Mouse (Mus musculus): Measurements from ENCODE around the gene Slc7a11.

- TF ChIP-seq CTCF (IDR thresholded peaks at IDR 0.05; ENCODE audit: borderline replicate concordance, extremely low read depth, insufficient read depth, insufficient read length) (0 out of 2 replicates have a peak, but pooled peaks have one; percentile 3), POLR2A (IDR thresholded peaks at IDR 0.05; ENCODE audit: borderline replicate concordance, extremely low read depth, insufficient read depth, insufficient read length, poor library complexity, severe bottlenecking) (no peak)
Measured at GRCm38 (mm10) chr3:50121001-50121400, 322.4 kb downstream of the Slc7a11 start.

All from brain, embryonic 14.5 days (tissue).